Mouse (Mus musculus) ES-Bruce4 (cell line): ENCODE measurements around the gene Dnah3. TPM values are rescaled to one million over a fixed set of nuclear protein-coding genes. Genes with fewer than 3 reads are reported as not detected.
A peak's percentile ranks its signal among the peaks of the same experiment; 100 is the strongest.

Experiments used
- H3K27ac ChIP-seq: 2 replicates; pipeline ENCODE4 v1.5.1; 2012; ENCODE audit warnings: low read length, inconsistent platforms; ENCODE audit not compliant: insufficient read depth
- H3K27me3 ChIP-seq: 2 replicates; pipeline ENCODE4 v1.6.1; 2012; ENCODE audit warnings: mild to moderate bottlenecking, low read length, inconsistent platforms; ENCODE audit not compliant: control insufficient read depth, poor library complexity, insufficient read depth, severe bottlenecking
- H3K36me3 ChIP-seq: 2 replicates; pipeline ENCODE4 v1.6.1; 2012; ENCODE audit warnings: inconsistent platforms, mild to moderate bottlenecking, low read length, moderate library complexity; ENCODE audit not compliant: control insufficient read depth, poor library complexity, insufficient read depth, severe bottlenecking
- H3K4me1 ChIP-seq: one replicate; pipeline ENCODE4 v1.8.1; 2011; ENCODE audit warnings: low read length; ENCODE audit not compliant: control insufficient read depth, insufficient read depth
- H3K4me3 ChIP-seq: 2 replicates; pipeline ENCODE4 v1.5.1; 2011; ENCODE audit warnings: low read depth, mild to moderate bottlenecking, low read length
- H3K9ac ChIP-seq: 2 replicates; pipeline ENCODE4 v1.6.1; 2012; ENCODE audit warnings: low read depth, mild to moderate bottlenecking, inconsistent platforms; ENCODE audit not compliant: poor library complexity, severe bottlenecking
- H3K9me3 ChIP-seq: replicated peaks from 2 replicates; pipeline ENCODE4 v1.6.1; 2012; ENCODE audit warnings: mild to moderate bottlenecking, low read length, inconsistent platforms; ENCODE audit not compliant: control insufficient read depth, poor library complexity, insufficient read depth, severe bottlenecking
- CTCF ChIP-seq: IDR thresholded peaks from one replicate; pipeline ENCODE4 v1.8.1; 2011; ENCODE audit warnings: low read depth, low read length
- EP300 ChIP-seq: IDR thresholded peaks from 2 replicates; pipeline ENCODE4 v1.6.1; 2011; ENCODE audit warnings: low read depth, low read length; ENCODE audit not compliant: insufficient read depth
- POLR2A ChIP-seq: IDR thresholded peaks from one replicate; pipeline ENCODE4 v1.8.1; 2011; ENCODE audit warnings: low read length; ENCODE audit not compliant: insufficient read depth
- polyA plus RNA-seq: library from polyadenylated mRNA; stranded (reverse); fragments of >200 nt; gene quantifications from 2 replicates; pipeline ENCODE4 v1.2.4, GENCODE M21; 2011; ENCODE audit warnings: low read depth; ENCODE audit not compliant: missing spikeins, insufficient read depth, insufficient read length

The Dnah3 gene
- polyA plus RNA-seq = not detected in 2 replicates

- H3K36me3 ChIP-seq = no peaks in the 10 kb centered on the region
- no peak within 1 kb of the TSS for H3K9ac ChIP-seq
- no peaks in the 10 kb centered on the region for H3K9me3 ChIP-seq
- H3K27ac ChIP-seq = no peak within 1 kb of the TSS
- TF ChIP-seq POLR2A (no peak), EP300 (no peak), CTCF (no peak)
- H3K4me1 ChIP-seq = no peaks in the 10 kb centered on the region
- H3K4me3 ChIP-seq = no peak within 1 kb of the TSS
- no peaks in the 10 kb centered on the region for H3K27me3 ChIP-seq
Observed at GRCm38 (mm10) chr7:120095180-120095579, at the start of gene Dnah3. Dnah3 (minus strand) TSS chr7:120095280.

- Histone ChIP-seq H3K27me3 (no peaks in the 10 kb centered on the region), H3K9me3 (no peaks in the 10 kb centered on the region), H3K36me3 (no peaks in the 10 kb centered on the region), H3K4me1 (no peaks in the 10 kb centered on the region), H3K9ac (no peak overlapping the region), H3K4me3 (no peak overlapping the region), H3K27ac (no peak overlapping the region)
- TF ChIP-seq EP300 (no peak), CTCF (no peak), POLR2A (no peak)
Observed at GRCm38 (mm10) chr7:120142743-120143142, 47.7 kb upstream of the Dnah3 start.

DNA sequence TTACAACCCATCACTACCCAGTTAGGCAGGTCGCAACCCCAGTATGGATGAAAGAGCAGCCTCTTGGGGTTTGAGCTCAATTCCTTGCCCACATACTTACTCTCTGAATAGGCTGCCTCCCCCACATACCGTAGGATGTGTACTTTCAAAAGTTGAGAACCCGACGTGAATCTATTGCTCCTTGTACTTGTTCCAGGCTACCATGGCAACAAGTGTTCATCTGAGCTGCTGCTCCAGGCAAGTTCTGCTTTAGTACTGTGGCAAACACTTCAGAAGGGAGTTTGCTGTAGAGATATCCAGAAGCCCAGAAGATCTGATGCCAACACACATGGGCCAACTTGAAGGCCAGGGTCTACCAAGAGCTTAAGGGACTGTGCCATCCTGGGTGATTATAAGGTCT, 33.9 kb upstream of the Dnah3 start:
- no peak overlapping the region for H3K27ac ChIP-seq
- no peaks in the 10 kb centered on the region for H3K9me3 ChIP-seq
- no peak overlapping the region for H3K9ac ChIP-seq
- no peak overlapping the region for H3K4me3 ChIP-seq
- no peaks in the 10 kb centered on the region for H3K36me3 ChIP-seq
- H3K27me3 ChIP-seq = no peaks in the 10 kb centered on the region
- no peaks in the 10 kb centered on the region for H3K4me1 ChIP-seq
- TF ChIP-seq CTCF (no peak), POLR2A (no peak), EP300 (no peak)

DNA sequence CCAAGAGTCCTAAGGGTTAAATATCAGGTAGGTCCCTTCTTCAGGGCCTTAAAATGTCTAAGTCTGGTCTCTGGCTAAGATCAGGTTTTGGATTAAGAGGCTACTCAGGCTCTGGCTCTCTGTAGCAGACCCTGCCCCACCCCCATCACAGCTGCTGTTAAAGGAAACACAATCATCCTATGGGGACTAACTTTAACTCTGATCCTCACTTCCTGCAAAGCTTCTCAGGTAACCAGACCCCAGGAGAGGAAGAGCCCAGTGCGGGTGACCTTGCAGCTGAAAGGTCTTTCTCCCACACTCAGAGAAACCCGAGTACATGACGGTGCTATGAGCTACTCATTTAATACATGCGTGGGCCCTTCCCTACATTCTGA, 32.6 kb upstream of the Dnah3 start:
- Histone ChIP-seq H3K9me3 (no peaks in the 10 kb centered on the region), H3K4me3 (no peak overlapping the region), H3K27me3 (no peaks in the 10 kb centered on the region), H3K9ac (no peak overlapping the region), H3K36me3 (no peaks in the 10 kb centered on the region), H3K27ac (no peak overlapping the region), H3K4me1 (no peaks in the 10 kb centered on the region)
- TF ChIP-seq POLR2A (no peak), CTCF (no peak), EP300 (0 out of 2 replicates have a peak, but pooled peaks have one; percentile 33)

- Histone ChIP-seq H3K27ac (no peak overlapping the region), H3K4me1 (no peaks in the 10 kb centered on the region), H3K9ac (no peak overlapping the region), H3K4me3 (no peak overlapping the region), H3K36me3 (no peaks in the 10 kb centered on the region), H3K9me3 (no peaks in the 10 kb centered on the region), H3K27me3 (no peaks in the 10 kb centered on the region)
- TF ChIP-seq EP300 = no peak
- no peak for TF ChIP-seq POLR2A
- TF ChIP-seq CTCF = no peak
Observed at GRCm38 (mm10) chr7:120126976-120127685, 32.1 kb upstream of the Dnah3 start.

GRCm38 (mm10) chr7:120124844-120125243, 29.8 kb upstream of the Dnah3 start:
- no peak overlapping the region for H3K9ac ChIP-seq
- H3K27ac ChIP-seq = no peak overlapping the region
- H3K4me1 ChIP-seq = no peaks in the 10 kb centered on the region
- H3K36me3 ChIP-seq = no peaks in the 10 kb centered on the region
- no peak overlapping the region for H3K4me3 ChIP-seq
- peak; percentile 71 for TF ChIP-seq CTCF
- TF ChIP-seq POLR2A = no peak
- H3K27me3 ChIP-seq = no peaks in the 10 kb centered on the region
- H3K9me3 ChIP-seq = no peaks in the 10 kb centered on the region
